Mouse (Mus musculus) neural tube, embryonic 13.5 days (tissue): ENCODE results near the gene Tnfsf15. TPM values are rescaled to one million over a fixed set of nuclear protein-coding genes. Genes with fewer than 3 reads are reported as not detected.

ENCODE experiments used
- ATAC-seq: fragments of 200-750 bp; cut with Nextera tagmentation; 2 replicates; pipeline ENCODE4 v1.8.0; 2017; ENCODE audit warnings: low read depth, mild to moderate bottlenecking, moderate TSS enrichment, moderate library complexity
- H3K27ac ChIP-seq: fragments of 300-500 bp; sonication (generic); replicated peaks from 2 replicates; pipeline ENCODE4 v1.5.1; 2015; ENCODE audit warnings: moderate library complexity, mild to moderate bottlenecking, inconsistent platforms
- H3K27me3 ChIP-seq: fragments of 300-500 bp; sonication (generic); 2 replicates; pipeline ENCODE4 v1.6.1; 2015; ENCODE audit warnings: mild to moderate bottlenecking, inconsistent platforms
- H3K36me3 ChIP-seq: fragments of 300-500 bp; sonication (generic); 2 replicates; pipeline ENCODE4 v1.6.1; 2015; ENCODE audit warnings: mild to moderate bottlenecking, inconsistent platforms
- H3K4me1 ChIP-seq: fragments of 300-500 bp; sonication (generic); replicated peaks from 2 replicates; pipeline ENCODE4 v1.6.1; 2015; ENCODE audit warnings: inconsistent platforms
- H3K4me2 ChIP-seq: fragments of 300-500 bp; sonication (generic); 2 replicates; pipeline ENCODE4 v1.6.1; 2015; ENCODE audit warnings: inconsistent platforms, mild to moderate bottlenecking, moderate library complexity
- H3K4me3 ChIP-seq: fragments of 300-500 bp; sonication (generic); 2 replicates; pipeline ENCODE4 v1.5.1; 2015; ENCODE audit warnings: mild to moderate bottlenecking, inconsistent platforms
- H3K9ac ChIP-seq: fragments of 300-500 bp; sonication (generic); 2 replicates; pipeline ENCODE4 v1.6.1; 2015; ENCODE audit warnings: moderate library complexity, mild to moderate bottlenecking, inconsistent platforms
- H3K9me3 ChIP-seq: fragments of 300-500 bp; sonication (generic); 2 replicates; pipeline ENCODE4 v1.6.1; 2016; ENCODE audit warnings: inconsistent platforms
- WGBS: fragments of 180-500 bp; shearing (Covaris S2); methylation state at CpG from one replicate; pipeline ENCODE4 v1.1.7; 2015; 5-methylcytosine and 5-hydroxymethylcytosine counted together
- polyA plus RNA-seq: library from polyadenylated mRNA; unstranded; fragments of >200 nt; fragmentation: Nextera tagmentation; extraction: Ambion mirVana; gene quantifications from 2 replicates; pipeline ENCODE4 v1.2.1, GENCODE M21; 2015

The Tnfsf15 gene
- polyA plus RNA-seq, 1 experiment from 2014 or later = not detected

DNA sequence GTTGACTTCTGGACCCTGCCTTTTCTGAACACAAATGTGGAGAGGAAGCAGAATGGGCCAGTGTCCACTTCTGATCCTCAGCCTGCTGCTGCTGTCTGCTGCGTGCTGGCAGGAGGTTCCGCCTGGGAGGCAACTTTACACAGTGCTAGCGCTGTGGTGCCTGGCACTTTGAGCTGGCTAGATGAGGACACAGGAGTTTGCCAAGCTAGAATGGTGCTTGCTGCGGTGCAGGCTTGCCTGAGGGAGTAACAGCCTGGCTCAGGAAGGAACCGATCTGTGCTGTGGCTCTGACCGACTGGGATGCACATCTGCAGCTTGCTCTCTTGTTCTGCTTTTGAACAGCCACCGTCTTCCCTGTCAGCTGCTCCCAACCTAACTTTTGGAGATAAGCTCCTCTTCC lies 5.4 kb downstream of the Tnfsf15 start:
- Histone ChIP-seq H3K4me1 (peaks cover 6% of the 10 kb centered on the region; the same call in 1 of the 2 replicates), H3K4me2 (no peak overlapping the region), H3K4me3 (no peak overlapping the region), H3K9ac (no peak overlapping the region), H3K27ac (no peak overlapping the region), H3K9me3 (no peaks in the 10 kb centered on the region), H3K27me3 (no peaks in the 10 kb centered on the region), H3K36me3 (no peaks in the 10 kb centered on the region)
- WGBS = 57% methylated on average over 7 of the region's 7 CpGs
- no peak for ATAC-seq

DNA sequence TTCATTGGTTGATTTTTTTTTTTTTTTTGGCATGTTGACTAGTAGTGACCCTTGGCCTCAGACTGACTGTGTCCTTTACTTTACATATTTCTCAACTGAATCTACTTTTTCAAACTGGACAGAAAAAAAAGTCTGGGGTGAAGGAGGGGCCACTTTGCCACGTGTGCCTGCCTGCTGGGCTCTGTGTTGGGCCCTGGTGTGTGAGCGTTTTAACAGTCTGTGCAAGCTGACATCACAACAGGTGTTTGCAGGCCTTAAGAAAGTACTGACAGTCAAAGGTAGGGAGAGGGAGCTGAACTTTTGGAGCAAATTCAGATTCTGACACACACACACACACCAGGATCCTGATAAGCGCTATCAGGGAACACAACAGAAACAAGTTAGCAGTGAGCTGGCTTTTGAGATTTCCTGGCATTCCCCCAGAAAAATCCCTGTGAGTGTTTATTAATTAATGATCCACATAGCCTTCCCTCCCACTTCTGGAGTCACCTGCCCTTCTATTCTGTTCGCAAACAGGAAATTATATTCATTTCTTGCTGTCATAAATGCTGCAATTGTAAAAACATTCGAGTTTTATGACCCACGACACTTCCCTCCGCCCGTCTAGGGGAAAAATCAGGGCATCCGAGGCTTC lies 6.4 kb downstream of the Tnfsf15 start:
- WGBS = 56% methylated on average over 9 of the region's 9 CpGs
- no peak overlapping the region for H3K4me3 ChIP-seq
- no peaks in the 10 kb centered on the region for H3K36me3 ChIP-seq
- no peak overlapping the region for H3K27ac ChIP-seq
- no peaks in the 10 kb centered on the region for H3K27me3 ChIP-seq
- no peaks in the 10 kb centered on the region for H3K9me3 ChIP-seq
- H3K9ac ChIP-seq = no peak overlapping the region
- H3K4me1 ChIP-seq = 0 out of 2 replicates have a peak, but pooled peaks cover 6% of the 10 kb centered on the region
- H3K4me2 ChIP-seq = no peak overlapping the region
- no peak for ATAC-seq

DNA sequence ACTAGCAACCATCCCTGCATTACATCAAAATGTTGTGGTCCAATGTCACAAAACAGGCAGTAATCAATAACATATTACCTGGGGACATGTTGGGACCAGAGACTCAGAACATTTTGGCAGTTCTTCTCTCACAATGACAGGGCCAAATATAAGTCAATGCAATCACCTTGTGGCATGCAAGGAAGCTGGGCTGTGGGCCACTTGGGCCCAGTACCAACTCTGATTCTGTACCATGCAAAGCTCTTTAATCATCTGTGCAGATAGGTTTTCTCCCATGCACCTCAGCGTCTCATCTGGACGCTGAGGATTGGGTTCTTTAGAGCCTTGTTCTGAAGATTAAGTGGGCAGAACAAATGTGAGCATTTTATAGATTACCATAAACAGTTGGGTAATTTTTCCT lies 13.6 kb downstream of the Tnfsf15 start:
- no peaks in the 10 kb centered on the region for H3K36me3 ChIP-seq
- no peak overlapping the region for H3K4me3 ChIP-seq
- 61% methylated on average over 2 of the region's 2 CpGs for WGBS
- no peaks in the 10 kb centered on the region for H3K9me3 ChIP-seq
- peaks cover 5% of the 10 kb centered on the region for H3K4me1 ChIP-seq
- ATAC-seq = no peak
- no peak overlapping the region for H3K27ac ChIP-seq
- H3K9ac ChIP-seq = no peak overlapping the region
- no peaks in the 10 kb centered on the region; the same call in 1 of the 2 replicates for H3K27me3 ChIP-seq
- H3K4me2 ChIP-seq = no peak overlapping the region

DNA sequence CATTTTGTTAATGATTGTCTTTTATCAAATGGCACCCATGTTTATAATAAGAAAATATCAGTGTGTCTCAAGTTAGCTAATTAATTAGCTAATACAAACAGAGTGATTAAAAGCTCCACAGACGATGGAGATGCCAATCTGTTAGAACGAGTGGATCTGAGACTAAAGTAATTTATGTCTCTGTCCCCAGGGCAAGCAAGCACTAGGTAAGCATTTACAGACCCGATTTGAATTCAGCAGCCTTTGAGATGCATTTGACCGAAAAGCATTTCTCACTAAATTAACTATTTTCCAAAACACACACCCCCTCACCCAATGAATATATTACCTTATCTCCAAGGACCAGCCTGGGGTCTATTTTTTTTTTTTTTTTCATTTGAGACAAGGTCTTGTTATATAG lies 18.2 kb downstream of the Tnfsf15 start:
- 20% methylated on average over 4 of the region's 4 CpGs for WGBS
- Histone ChIP-seq H3K4me3 (no peak overlapping the region), H3K9ac (no peak overlapping the region), H3K27me3 (no peaks in the 10 kb centered on the region; the same call in 1 of the 2 replicates), H3K27ac (no peak overlapping the region), H3K36me3 (no peaks in the 10 kb centered on the region), H3K9me3 (no peaks in the 10 kb centered on the region), H3K4me2 (no peak overlapping the region), H3K4me1 (peaks cover 11% of the 10 kb centered on the region)
- ATAC-seq = no peak

DNA sequence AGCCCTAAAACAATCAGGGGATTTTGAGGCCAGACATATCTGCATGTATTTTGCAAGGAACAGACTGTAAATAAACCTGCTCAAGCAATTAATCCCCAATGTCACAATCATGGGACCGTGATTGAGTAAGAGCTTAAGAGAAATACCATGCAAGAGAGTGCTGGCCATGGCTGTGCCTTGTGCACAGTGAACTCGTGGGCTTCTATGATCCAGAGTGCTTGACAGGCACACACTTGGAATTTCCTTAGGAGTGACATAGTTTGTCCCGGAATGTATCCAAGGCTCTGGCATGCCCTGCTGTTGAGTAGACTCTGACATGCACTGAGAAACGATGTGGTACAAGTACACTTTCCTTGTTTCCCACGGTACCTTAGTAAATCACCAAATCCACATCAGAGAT lies 18.9 kb downstream of the Tnfsf15 start:
- Histone ChIP-seq H3K27ac (no peak overlapping the region), H3K27me3 (no peaks in the 10 kb centered on the region), H3K9ac (no peak overlapping the region), H3K36me3 (no peaks in the 10 kb centered on the region), H3K9me3 (no peaks in the 10 kb centered on the region), H3K4me1 (peaks cover 11% of the 10 kb centered on the region), H3K4me2 (no peak overlapping the region), H3K4me3 (no peak overlapping the region)
- no peak for ATAC-seq
- 59% methylated on average over 5 of the region's 5 CpGs for WGBS

DNA sequence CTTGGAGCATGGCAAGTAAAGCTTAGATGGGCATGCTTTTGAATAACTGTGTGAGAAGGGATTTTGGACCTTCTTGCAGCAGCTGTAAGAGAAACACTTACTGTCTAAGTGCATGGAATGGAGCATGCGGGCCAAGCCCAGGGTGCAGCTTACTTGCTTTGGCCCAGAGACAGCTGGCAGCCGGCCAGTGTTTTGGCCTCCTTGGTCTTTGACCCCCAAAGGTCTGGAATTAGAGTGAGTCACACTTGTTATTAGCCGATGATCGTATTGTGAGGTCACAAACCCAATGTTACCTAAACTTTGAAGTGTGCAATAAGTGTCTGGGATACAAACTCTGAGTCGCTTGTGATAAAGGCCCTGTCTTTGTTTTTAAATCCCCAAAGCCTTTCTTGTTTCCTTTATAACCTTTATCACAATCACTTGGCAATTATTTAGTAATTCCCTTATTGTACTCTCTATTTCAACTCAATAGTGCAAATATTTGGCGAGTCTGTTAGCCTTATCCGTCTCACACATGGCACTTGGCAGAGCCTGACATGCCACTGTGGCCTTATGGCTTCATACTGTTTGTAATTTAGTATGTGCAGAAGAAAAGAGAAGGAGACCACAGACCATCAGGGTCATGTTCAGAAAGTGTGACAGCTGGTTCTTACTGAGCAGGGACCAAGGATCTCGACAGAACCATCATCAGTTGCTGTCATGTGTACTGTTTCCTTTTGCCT lies 26.8 kb downstream of the Tnfsf15 start:
- H3K4me3 ChIP-seq = no peak overlapping the region
- H3K4me1 ChIP-seq = no peaks in the 10 kb centered on the region
- H3K36me3 ChIP-seq = no peaks in the 10 kb centered on the region
- H3K4me2 ChIP-seq = no peak overlapping the region
- WGBS = 75% methylated on average over 8 of the region's 8 CpGs
- no peak for ATAC-seq
- no peaks in the 10 kb centered on the region for H3K9me3 ChIP-seq
- no peak overlapping the region for H3K9ac ChIP-seq
- H3K27ac ChIP-seq = no peak overlapping the region
- no peaks in the 10 kb centered on the region for H3K27me3 ChIP-seq

DNA sequence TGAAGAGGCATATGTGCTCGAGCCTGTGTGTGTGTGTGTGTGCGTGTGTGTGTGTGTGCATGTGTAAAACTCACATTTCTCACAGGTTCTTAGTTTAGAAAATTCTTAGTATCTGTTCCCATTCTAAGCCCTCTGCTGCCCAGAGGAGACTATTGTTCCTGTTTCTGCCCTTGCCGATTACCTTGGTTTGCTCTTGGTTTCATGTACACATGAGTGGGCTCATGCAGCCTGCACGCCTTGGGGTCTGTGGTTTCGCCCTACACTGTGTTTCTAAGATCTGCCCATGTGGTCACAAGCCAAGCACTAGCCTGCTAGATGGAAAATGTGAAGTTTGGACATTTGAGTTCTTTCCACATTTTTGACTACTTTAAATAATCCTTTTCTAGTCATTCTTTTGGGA lies 33.0 kb downstream of the Tnfsf15 start:
- H3K9me3 ChIP-seq = no peaks in the 10 kb centered on the region
- no peak overlapping the region for H3K4me3 ChIP-seq
- H3K36me3 ChIP-seq = no peaks in the 10 kb centered on the region
- no peak overlapping the region for H3K27ac ChIP-seq
- H3K4me2 ChIP-seq = no peak overlapping the region
- H3K27me3 ChIP-seq = no peaks in the 10 kb centered on the region
- H3K9ac ChIP-seq = no peak overlapping the region
- 92% methylated on average over 5 of the region's 5 CpGs for WGBS
- ATAC-seq = no peak
- no peaks in the 10 kb centered on the region for H3K4me1 ChIP-seq

DNA sequence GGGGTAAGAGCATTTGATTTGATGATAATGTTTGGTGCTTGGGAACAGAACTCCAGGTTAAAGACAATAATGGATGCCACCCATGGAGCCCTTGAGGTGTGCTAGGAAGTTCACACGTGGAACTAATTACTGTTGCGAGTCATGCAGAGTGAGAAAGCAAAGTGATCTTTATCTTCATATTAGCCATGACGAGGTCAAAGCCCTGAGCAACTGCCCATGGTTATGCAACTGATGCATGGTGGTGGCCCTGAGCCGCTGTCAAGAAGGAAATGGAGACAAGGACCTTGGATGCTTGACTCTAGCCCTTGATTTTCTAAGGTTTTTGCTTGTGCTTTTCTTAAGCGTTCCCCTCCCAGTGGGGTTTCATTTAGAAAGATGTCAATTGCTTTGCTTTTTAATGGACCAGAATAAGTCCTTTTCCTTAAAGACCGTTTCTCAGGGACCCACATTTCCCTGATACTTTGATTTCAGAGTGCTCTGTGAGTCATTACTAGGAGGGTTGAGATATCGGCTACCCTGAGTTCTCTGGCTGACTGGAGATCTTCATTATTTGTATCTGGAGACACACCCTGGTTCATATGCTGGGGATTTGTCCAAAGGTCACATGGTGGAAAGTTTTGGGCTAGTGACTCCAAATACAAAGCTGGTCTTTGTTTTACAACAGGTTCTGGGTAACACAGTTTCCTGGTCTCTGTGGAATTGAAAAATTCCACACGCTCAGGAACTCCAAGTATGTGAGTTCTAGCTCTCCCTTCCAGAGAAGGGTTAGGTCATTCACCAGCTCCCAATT lies 34.3 kb downstream of the Tnfsf15 start:
- no peaks in the 10 kb centered on the region for H3K9me3 ChIP-seq
- no peaks in the 10 kb centered on the region for H3K4me1 ChIP-seq
- no peak overlapping the region for H3K4me2 ChIP-seq
- H3K27me3 ChIP-seq = no peaks in the 10 kb centered on the region
- H3K36me3 ChIP-seq = no peaks in the 10 kb centered on the region
- H3K9ac ChIP-seq = no peak overlapping the region
- ATAC-seq = no peak
- H3K4me3 ChIP-seq = no peak overlapping the region
- WGBS = 63% methylated on average over 8 of the region's 8 CpGs
- H3K27ac ChIP-seq = no peak overlapping the region

DNA sequence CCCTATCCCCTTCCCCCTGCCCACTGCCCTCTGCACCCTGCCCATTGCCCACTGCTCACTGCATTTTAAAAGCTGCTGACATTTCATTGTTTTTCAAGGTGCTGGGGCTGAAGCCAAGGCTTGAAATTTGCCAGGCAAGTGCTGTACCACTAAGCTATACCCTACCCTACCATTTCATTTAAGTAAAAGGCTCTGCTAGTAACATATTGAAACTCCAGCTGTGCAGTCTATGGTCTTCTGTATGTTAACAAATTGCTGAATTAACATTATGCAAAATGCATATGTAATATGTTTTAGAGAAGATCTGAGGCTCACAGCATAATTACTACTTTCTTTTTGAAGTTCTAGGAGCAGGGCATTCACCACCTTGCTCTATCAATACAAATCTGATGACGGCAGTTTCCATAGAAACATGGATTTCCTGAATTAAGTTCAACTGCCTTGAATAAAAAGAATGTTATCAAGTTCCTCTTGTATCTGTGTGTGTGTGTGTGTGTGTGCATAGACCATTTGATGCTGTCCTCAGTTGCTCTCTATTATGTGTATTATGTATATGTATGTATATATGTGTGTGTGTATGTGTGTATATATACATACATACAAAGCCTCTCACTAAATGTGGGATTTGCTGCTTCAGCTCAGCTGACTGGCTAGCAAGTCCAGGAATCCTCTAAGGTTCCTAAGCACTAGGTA lies 38.5 kb downstream of the Tnfsf15 start:
- WGBS = 92% methylated on average over 1 of the region's 1 CpGs
- Histone ChIP-seq H3K27ac (no peak overlapping the region), H3K4me3 (no peak overlapping the region), H3K27me3 (no peaks in the 10 kb centered on the region), H3K36me3 (no peaks in the 10 kb centered on the region), H3K9ac (no peak overlapping the region), H3K4me2 (no peak overlapping the region), H3K4me1 (no peaks in the 10 kb centered on the region), H3K9me3 (no peaks in the 10 kb centered on the region)
- no peak for ATAC-seq

DNA sequence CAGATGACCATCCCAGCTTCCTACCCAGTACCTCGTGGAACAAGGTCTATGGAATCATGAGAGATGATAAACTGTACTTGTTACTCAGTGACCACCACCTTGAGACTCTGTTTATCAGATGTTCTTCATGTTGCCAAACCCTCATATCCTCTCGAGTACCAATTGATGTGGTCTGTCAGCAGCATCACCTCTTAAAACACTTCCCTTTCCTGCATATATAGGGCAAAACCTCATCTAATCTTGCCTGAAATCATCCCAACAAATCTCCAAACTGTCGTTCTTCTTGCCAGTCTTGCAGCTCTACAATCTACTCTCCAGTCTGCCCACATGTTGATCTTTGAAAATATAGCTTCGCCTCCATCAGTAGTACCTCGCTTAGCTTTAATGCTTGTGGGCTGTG lies 40.7 kb downstream of the Tnfsf15 start:
- Histone ChIP-seq H3K36me3 (no peaks in the 10 kb centered on the region), H3K27me3 (no peaks in the 10 kb centered on the region), H3K27ac (no peak overlapping the region), H3K4me3 (no peak overlapping the region), H3K9ac (no peak overlapping the region), H3K9me3 (no peaks in the 10 kb centered on the region), H3K4me2 (no peak overlapping the region), H3K4me1 (no peaks in the 10 kb centered on the region)
- 84% methylated on average over 5 of the region's 5 CpGs for WGBS
- no peak for ATAC-seq

DNA sequence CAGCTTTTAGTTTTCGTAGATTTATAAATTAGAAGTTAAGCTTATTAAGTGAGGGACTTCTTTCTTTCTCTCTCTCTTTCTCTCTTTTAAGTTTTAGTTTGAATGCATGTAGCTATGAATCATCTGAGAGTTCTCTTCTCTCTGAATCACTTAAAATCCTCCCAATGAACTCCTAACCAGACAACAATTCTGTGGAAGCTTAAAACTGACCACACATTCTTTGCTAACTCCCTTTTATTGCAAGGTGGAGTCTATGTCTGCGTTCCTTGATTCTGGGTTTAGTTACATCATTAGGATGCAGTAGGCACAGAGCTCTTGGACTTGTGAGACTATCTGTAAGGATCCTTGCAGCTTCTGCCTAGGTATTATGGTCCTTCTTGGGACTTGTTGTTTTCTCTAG lies 41.2 kb downstream of the Tnfsf15 start:
- 92% methylated on average over 2 of the region's 2 CpGs for WGBS
- no peak for ATAC-seq
- H3K4me3 ChIP-seq = no peak overlapping the region
- H3K27ac ChIP-seq = no peak overlapping the region
- no peaks in the 10 kb centered on the region for H3K9me3 ChIP-seq
- no peak overlapping the region for H3K9ac ChIP-seq
- no peaks in the 10 kb centered on the region for H3K27me3 ChIP-seq
- no peaks in the 10 kb centered on the region for H3K4me1 ChIP-seq
- H3K36me3 ChIP-seq = no peaks in the 10 kb centered on the region
- no peak overlapping the region for H3K4me2 ChIP-seq
